Mouse (Mus musculus): ENCODE data around the gene Tgtp2.

Tgtp2 gene

GRCm38 (mm10) chr11:49063713-49064469 is at the start of gene Tgtp2:
Tgtp2 (minus strand) TSS chr11:49064206.
- peak; percentile 68 for DNase-seq

GRCm38 (mm10) chr11:49112624-49113219 is 48.7 kb upstream of the Tgtp2 start:
- DNase-seq: no peak

- DNase-seq: no peak
These were observed 47.0 kb upstream of the Tgtp2 start for GRCm38 (mm10) chr11:49111000-49111399.

GRCm38 (mm10) chr11:49108833-49109232 is 44.8 kb upstream of the Tgtp2 start:
- peak; percentile 68 for DNase-seq

GRCm38 (mm10) chr11:49107650-49108537 is 43.9 kb upstream of the Tgtp2 start:
- no peak for DNase-seq

GRCm38 (mm10) chr11:49105752-49106151 is 41.7 kb upstream of the Tgtp2 start:
- no peak for DNase-seq

GRCm38 (mm10) chr11:49103047-49103693 is 39.2 kb upstream of the Tgtp2 start:
- peak; percentile 95 for DNase-seq

GRCm38 (mm10) chr11:49101500-49101899 is 37.5 kb upstream of the Tgtp2 start:
- no peak for DNase-seq

GRCm38 (mm10) chr11:49100409-49100808 is 36.4 kb upstream of the Tgtp2 start:
- no peak for DNase-seq

- DNase-seq: no peak
These were observed 31.4 kb upstream of the Tgtp2 start for GRCm38 (mm10) chr11:49095367-49095766.

- no peak for DNase-seq
These were observed 30.1 kb upstream of the Tgtp2 start for GRCm38 (mm10) chr11:49093861-49094660.

- DNase-seq: no peak
These were observed 28.8 kb upstream of the Tgtp2 start for GRCm38 (mm10) chr11:49092786-49093185.

GRCm38 (mm10) chr11:49092053-49092586 is 28.1 kb upstream of the Tgtp2 start:
- DNase-seq: no peak

- DNase-seq: no peak
These were observed 27.2 kb upstream of the Tgtp2 start for GRCm38 (mm10) chr11:49091171-49091570.

GRCm38 (mm10) chr11:49090551-49090950 is 26.5 kb upstream of the Tgtp2 start:
- DNase-seq: no peak

GRCm38 (mm10) chr11:49089735-49090507 is 25.9 kb upstream of the Tgtp2 start:
- DNase-seq: no peak

GRCm38 (mm10) chr11:49088990-49089652 is 25.1 kb upstream of the Tgtp2 start:
- no peak for DNase-seq

GRCm38 (mm10) chr11:49087830-49088616 is 24.0 kb upstream of the Tgtp2 start:
- DNase-seq: peak; percentile 61

- peak; percentile 37 for DNase-seq
These were observed 22.9 kb upstream of the Tgtp2 start for GRCm38 (mm10) chr11:49086858-49087361.
